Mouse (Mus musculus): Measurements from ENCODE around the gene Arx. TPM values are rescaled to one million over a fixed set of nuclear protein-coding genes. Genes with fewer than 3 reads are reported as not detected.

Gene Arx
- polyA plus RNA-seq, 2 experiments, result 0.02 TPM; not detected in 1

- H3K27ac ChIP-seq, result no peak overlapping the region
- no peaks in the 10 kb centered on the region for H3K27me3 ChIP-seq (ENCODE audit: control insufficient read depth, insufficient read depth, low read length)
- 0 out of 4 replicates have a peak, but pooled peaks cover 0 to 2% of the 10 kb centered on the region in 2 experiments for H3K4me1 ChIP-seq (replicated peaks; ENCODE audit: control insufficient read depth in 2 of 2, insufficient read depth in 2 of 2, low read length in 1 of 2)
- H3K4me2 ChIP-seq (ENCODE audit: low read depth), result no peak overlapping the region
- no peaks in the 10 kb centered on the region for H3K9me3 ChIP-seq (ENCODE audit: control insufficient read depth, low read length)
- no peak overlapping the region for H3K4me3 ChIP-seq (ENCODE audit: insufficient read depth in 1 of 2, low read depth in 2 of 2, low read length in 2 of 2)
- no peaks in the 10 kb centered on the region for H3K36me3 ChIP-seq (replicated peaks; ENCODE audit: control insufficient read depth, insufficient read depth, low read depth)
- H3K9ac ChIP-seq (replicated peaks), result no peak overlapping the region
- DNase-seq (ENCODE audit: low read depth in 3 of 3, low spot score in 3 of 3), result no peak
- TF ChIP-seq EP300 (IDR thresholded peaks at IDR 0.05; ENCODE audit: low read depth) (0 out of 2 replicates have a peak, but pooled peaks have one; percentile 35), CTCF (IDR thresholded peaks at IDR 0.05; ENCODE audit: low read depth) (no peak)
- ATAC-seq (ENCODE audit: insufficient read depth), result no peak
- WGBS (ENCODE audit: insufficient replicate concordance), result 36% methylated on average over 2 of the region's 2 CpGs
Measured at GRCm38 (mm10) chrX:93319979-93320378, 33.7 kb downstream of the Arx start.

DNA sequence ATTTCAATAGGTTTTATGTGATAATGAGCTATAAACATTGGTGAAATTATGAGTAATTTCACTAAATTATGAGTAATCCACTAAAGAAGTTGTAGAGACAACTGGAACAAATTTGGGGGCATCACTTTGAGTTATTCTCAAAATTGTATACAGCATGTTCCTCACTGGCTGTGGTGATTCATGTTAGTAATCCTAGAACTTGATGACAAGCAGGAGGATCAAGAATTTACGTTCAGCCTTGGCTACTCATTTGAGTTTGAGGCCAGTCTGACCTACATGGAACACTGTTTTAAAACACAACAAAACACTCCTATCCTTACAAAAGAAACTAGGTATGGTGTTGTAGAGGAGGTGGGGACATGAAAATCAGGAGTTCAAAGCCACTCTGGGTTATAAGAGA is 35.1 kb downstream of the Arx start:
- TF ChIP-seq EP300 (IDR thresholded peaks at IDR 0.05; ENCODE audit: low read depth) (no peak), CTCF (IDR thresholded peaks at IDR 0.05; ENCODE audit: low read depth) (no peak)
- Histone ChIP-seq H3K4me2 (ENCODE audit: low read depth) (no peak overlapping the region), H3K4me1 (replicated peaks; ENCODE audit: control insufficient read depth in 2 of 2, insufficient read depth in 2 of 2, low read length in 1 of 2) (0 out of 4 replicates have a peak, but pooled peaks cover 0 to 2% of the 10 kb centered on the region in 2 experiments), H3K27ac (no peak overlapping the region), H3K9ac (replicated peaks) (no peak overlapping the region), H3K36me3 (replicated peaks; ENCODE audit: control insufficient read depth, insufficient read depth, low read depth) (no peaks in the 10 kb centered on the region), H3K9me3 (ENCODE audit: control insufficient read depth, low read length) (no peaks in the 10 kb centered on the region), H3K4me3 (ENCODE audit: insufficient read depth in 1 of 2, low read depth in 2 of 2, low read length in 2 of 2) (no peak overlapping the region), H3K27me3 (ENCODE audit: control insufficient read depth, insufficient read depth, low read length) (no peaks in the 10 kb centered on the region)
- no peak for DNase-seq (ENCODE audit: low read depth in 3 of 3, low spot score in 3 of 3)
- WGBS (ENCODE audit: insufficient replicate concordance), result 75% methylated on average over 1 of the region's 1 CpGs
- no peak for ATAC-seq (ENCODE audit: insufficient read depth)

Data from liver, embryonic 14.5 days (tissue).